Mouse (Mus musculus) right cerebral cortex, postnatal 14 days (tissue): ENCODE data around the gene Dnajc5.

Experiments used
- DNase-seq: peaks from one replicate; pipeline ENCODE4 v3.0.0; 2022

Gene Dnajc5

GRCm38 (mm10) chr2:181519201-181519600 lies 1.1 kb upstream of the Dnajc5 start:
- DNase-seq, result no peak

DNA sequence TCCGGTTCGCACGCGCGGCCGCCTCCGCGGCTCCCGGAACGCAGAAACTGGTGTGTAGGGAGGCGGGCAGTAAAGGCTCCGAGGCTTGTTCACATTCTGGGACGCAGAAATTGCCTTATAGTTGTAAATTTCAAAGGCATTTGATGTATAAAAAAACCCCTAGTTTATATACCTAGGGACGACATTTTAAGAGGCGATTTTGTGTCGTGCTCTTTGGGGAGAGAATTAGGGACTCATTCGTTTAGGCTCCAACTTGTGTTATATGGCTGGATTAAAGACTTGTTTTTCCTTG lies 597 bp downstream of the Dnajc5 start:
- DNase-seq, result no peak

DNA sequence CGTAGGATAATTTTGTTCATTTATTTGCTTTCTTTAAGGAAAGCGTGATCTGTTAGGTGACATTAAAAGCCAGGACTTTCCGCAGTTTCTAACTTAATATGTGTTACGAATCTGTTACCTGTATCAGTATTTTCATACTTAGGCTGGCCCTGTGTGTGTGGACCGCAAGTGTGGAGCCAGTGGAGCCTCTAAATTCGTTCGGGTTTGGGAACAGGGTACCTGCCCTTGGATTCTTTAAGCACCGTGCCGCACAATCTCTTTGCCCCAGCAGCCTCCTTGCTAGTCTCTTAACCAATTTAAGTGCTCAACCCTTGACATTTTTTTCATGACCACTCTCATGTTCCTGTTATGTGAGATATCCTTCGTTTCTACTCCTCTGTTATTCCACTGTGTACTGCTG lies 1.2 kb downstream of the Dnajc5 start:
- no peak for DNase-seq

GRCm38 (mm10) chr2:181522811-181523210 lies 2.5 kb downstream of the Dnajc5 start:
- DNase-seq, result peak; percentile 32

DNA sequence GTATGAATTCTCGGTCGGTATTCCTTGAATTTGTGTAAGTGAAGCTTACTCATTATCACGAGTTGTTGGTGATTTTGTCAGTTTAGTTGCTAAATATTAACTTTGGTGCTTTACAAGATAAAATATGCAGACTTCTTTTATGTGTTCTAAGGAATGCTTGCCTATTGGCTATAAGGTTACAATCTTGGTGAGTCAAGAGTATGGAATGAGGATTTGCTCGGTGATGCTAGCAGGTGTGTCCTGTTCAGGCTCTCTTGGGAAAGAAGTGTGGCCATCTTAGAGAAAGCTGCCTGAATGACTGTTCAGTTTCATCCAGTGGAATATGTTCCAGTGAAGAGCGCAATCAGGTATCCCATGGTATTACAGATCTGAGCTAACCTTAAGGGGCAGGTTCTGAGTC lies 5.2 kb downstream of the Dnajc5 start:
- DNase-seq, result no peak

- DNase-seq, result no peak
These were observed 8.8 kb downstream of the Dnajc5 start for GRCm38 (mm10) chr2:181529076-181529475.

DNA sequence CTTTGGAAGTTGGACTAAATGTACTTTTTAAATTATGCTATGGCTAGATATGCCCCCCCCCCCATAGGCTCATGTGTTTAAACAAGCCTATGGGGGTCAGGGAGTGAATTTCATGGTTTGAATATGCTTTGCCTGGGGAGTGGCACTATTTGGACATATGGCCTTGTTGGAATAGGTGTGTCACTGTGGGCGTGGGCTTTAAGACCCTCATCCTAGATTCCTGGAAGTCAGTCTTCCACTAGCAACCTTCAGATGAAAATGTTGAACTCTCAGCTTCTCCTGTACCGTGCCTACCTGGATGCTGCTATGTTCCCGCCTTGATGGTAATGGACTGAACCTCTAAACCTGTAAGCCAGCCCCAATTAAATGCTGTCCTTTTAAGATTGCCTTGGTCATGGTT lies 12.3 kb downstream of the Dnajc5 start:
- no peak for DNase-seq

DNA sequence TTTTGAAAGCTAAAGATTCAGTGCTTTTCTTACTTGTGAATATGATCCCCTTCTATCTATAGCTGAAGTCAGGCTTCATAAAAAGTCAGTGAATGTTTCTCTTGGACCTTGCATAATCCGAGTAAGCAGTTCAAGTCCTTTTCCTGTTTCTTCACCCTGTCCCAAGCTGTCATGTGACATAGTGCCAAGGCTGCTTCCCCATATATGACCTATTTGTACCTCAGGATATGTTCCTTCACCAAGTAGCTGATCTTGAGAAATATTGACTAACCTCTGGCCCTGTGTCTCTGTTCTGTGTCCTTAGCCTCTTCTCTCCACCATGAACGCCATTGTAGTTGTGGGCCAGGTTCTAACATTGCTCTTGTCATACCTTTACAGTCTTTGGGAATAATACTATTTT lies 16.1 kb downstream of the Dnajc5 start:
- DNase-seq, result no peak

DNA sequence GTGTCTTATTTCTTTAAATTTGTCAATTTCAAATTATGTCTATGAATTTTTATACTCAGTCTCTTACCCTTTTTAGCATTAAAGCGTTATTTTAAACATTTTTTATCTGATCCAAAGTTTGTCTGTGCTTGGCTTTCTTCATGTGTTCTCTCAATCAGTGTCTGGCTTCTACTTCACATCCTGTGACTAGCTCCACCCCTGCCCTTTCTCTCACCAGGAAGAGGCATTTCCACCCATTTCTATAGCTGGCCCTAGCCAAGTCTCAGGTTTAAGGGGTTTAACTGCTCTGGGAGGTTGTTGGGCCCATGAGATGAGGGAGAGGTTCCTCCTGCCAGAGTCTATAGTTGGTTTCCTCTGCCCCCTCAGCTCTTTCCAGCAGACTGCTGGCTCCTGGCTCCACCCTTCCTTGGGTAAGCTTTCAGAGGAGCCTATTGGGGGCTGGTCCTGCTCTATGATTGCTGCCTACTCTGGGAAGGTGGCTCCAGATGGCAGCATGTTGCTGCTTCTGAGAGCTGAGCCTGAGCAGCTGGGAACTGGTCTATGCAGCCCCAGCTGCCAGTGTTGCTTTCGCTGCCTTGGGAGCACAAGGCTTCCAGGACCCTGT lies 17.3 kb downstream of the Dnajc5 start:
- DNase-seq, result peak; percentile 51

DNA sequence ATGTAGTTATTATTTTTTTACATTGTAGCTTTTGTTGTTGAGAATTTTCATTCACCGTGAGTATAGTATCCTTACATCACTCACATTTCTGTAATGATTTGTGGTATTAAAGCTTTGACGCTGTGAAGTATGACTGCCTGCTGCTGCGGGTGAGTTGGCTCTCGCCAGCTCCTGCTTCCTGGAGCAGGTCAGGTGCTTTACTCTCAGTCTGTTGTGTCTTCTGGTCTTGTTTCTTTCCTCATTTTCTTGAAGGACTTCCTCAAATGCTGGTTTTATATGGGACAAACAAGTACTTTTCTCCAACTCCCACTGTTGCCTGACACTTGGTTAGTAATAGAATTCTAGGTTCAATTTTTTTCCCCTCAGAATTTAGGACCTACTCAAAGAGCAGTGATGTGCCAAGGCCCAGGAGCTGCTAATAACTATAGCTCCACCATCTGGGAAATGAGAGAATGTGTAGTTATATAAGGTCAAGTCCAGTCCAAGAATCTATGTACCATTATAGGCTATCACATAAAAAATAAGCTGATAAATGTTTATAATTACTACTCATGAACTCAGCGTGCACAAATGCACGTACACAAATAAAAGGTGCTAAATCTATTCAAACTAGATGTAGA lies 21.6 kb downstream of the Dnajc5 start:
- no peak for DNase-seq

DNA sequence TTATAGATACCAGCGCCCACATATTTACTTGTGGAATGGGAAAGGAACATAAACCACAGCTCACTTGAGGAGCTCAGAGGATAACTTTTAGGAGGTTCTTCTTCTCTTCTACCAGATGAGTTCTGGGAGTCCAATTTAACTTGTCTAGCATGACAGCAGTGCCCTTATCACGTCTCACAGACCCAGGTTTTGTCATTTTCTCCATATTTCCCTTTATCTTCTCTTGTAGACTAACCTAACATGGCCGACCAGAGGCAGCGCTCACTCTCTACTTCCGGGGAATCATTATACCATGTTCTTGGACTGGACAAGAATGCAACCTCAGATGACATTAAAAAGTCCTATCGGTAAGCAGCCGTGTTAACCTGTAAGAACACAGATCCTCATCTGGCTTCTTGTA lies 25.9 kb downstream of the Dnajc5 start:
- DNase-seq, result no peak

GRCm38 (mm10) chr2:181548227-181548626 lies 27.9 kb downstream of the Dnajc5 start:
- no peak for DNase-seq

DNA sequence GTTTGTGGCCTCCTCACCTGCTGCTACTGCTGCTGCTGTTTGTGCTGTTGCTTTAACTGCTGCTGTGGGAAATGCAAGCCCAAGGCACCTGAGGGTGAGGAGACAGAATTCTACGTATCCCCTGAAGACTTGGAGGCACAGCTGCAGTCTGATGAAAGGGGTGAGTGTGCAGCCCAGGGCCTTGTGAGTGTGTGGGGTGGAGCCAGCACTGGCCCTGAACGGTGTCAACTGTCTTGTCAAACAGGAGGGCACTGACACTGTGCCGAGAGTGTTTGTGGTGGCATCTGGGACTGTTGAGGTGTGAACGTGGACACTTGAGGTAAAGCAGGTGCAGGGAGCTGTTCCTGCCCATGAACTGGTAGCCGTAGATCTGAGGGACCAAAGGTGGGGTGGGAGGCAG lies 28.4 kb downstream of the Dnajc5 start:
- no peak for DNase-seq

- DNase-seq, result no peak
These were observed 29.9 kb downstream of the Dnajc5 start for GRCm38 (mm10) chr2:181550233-181550632.

- no peak for DNase-seq
These were observed 33.5 kb downstream of the Dnajc5 start for GRCm38 (mm10) chr2:181553772-181554171.

DNA sequence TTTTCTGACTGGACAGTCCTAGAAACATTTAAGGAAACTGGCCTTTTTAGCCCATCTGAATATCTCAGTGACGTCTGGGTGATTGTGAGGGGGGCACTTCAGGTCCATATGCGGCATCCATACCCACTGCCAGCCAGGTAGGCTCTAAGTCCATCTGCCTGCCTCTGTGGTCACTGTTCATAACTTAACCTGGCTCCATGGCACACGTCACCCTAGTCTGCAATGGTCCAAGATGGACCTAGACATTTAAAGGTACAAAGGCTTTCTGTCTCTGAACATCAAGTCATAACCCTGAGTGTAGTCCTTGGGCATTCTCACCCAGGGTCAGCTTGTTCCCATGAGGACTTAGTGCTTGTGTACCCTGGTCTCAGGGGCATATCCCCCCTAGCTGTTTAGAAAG lies 47.1 kb downstream of the Dnajc5 start:
- no peak for DNase-seq

- no peak for DNase-seq
These were observed 48.2 kb downstream of the Dnajc5 start for GRCm38 (mm10) chr2:181568272-181569008.

DNA sequence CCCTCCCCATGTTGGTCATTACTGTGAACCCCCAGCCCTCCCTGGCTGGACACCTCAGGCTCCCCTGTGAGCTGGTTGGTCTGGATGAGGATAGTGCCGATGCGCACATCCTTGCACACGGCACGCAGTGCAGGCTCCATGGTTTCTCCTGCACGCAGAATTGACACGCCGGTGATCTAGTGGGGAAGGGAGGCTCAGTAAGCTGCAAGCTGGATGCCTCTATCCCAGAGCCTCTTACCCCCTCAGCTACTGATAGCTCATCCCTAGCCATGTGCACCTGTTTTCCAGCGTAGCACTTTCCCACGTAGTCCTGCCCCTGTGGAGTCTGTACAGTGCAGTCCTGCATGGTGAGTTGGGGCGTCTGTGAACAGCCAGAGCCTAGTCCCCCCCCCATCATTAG lies 49.6 kb downstream of the Dnajc5 start:
- DNase-seq, result no peak

GRCm38 (mm10) chr2:181570375-181570774 lies 50.1 kb downstream of the Dnajc5 start:
- DNase-seq, result no peak

DNA sequence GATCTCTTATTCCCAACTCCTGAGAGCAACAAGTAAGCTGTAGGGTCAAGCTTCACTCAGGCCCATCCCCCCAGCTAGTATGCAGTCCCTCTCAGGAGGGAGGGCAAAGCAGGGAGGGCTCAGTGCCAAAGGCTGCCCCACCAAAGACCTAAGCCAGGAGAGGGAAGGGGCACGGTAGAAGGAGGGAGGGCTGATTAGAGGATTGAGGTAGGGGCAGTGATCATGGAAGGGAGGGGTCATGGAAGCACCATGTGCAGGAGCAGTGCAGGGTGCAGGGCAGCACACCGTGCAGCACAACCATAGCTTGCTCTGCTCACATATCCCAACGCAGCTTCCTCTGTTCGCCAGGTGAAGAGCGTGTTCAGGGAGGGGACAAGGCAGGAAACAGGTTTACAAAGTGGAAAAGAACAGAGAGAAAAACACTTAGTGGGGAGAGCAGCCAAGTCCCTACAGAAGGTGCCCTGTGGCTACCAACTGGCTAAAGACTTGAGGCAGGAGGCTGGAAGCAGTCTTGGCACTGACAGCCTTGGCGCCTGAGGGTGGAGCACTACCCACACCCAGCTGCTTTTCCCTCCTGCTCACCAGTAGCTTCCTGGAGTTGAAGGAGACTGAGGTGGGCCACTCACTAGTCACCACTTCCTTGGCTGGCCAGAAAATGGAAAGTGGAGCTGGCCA lies 50.8 kb downstream of the Dnajc5 start:
- DNase-seq, result no peak

GRCm38 (mm10) chr2:181571941-181572670 lies 51.8 kb downstream of the Dnajc5 start:
- no peak for DNase-seq

- no peak for DNase-seq
These were observed 52.9 kb downstream of the Dnajc5 start for GRCm38 (mm10) chr2:181572921-181573920.
